Mouse (Mus musculus) thymus, adult 2 months (tissue): ENCODE data around the gene Fli1.

Source experiments
- CTCF ChIP-seq: fragments of 200-500 bp; IDR thresholded peaks from 2 replicates; pipeline ENCODE4 v1.5.1; 2012; ENCODE audit warnings: mild to moderate bottlenecking, control low read depth, low read length, moderate library complexity, borderline replicate concordance; ENCODE audit not compliant: control insufficient read depth, poor library complexity, insufficient read depth; ENCODE audit errors: extremely low read depth
- POLR2A ChIP-seq: fragments of 200-500 bp; IDR thresholded peaks from 2 replicates; pipeline ENCODE4 v1.6.1; 2012; ENCODE audit warnings: mild to moderate bottlenecking, low read length, control low read depth, moderate library complexity; ENCODE audit not compliant: control insufficient read depth, poor library complexity, insufficient read depth; ENCODE audit errors: extremely low read depth

- TF ChIP-seq POLR2A, result no peak
- no peak for TF ChIP-seq CTCF
Observed at GRCm38 (mm10) chr9:32515894-32516686, 26.6 kb downstream of the Fli1 start.
